Mouse (Mus musculus) MEL (cell line): Measurements from ENCODE around the gene Efcc1. TPM values are rescaled to one million over a fixed set of nuclear protein-coding genes. Genes with fewer than 3 reads are reported as not detected.

Experiments
- DNase-seq: peaks from one replicate; pipeline ENCODE4 v3.0.0; 2011; ENCODE audit warnings: low read depth, low spot score
- H3K27ac ChIP-seq: 2 replicates; pipeline ENCODE4 v1.5.1; 2012; ENCODE audit warnings: low read depth, mild to moderate bottlenecking, control low read depth, low read length, moderate library complexity; ENCODE audit not compliant: control insufficient read depth
- H3K27me3 ChIP-seq, 2 experiments: fragments of 150-350 bp in 1 of 2; sonication (generic) in 1 of 2; 2 replicates each; pipeline ENCODE4 v1.6.1; 2012; ENCODE audit warnings: low read length in 2 of 2, mild to moderate bottlenecking in 2 of 2, improper control_type of control experiment in 1 of 2, moderate library complexity in 1 of 2; ENCODE audit not compliant: insufficient read depth in 2 of 2, control insufficient read depth in 1 of 2
- H3K36me3 ChIP-seq, 2 experiments: 2 replicates each; pipeline ENCODE4 v1.6.1; 2012 to 2014; ENCODE audit warnings: low read length in 2 of 2, improper control_type of control experiment in 1 of 2, inconsistent platforms in 1 of 2, mild to moderate bottlenecking in 1 of 2; ENCODE audit not compliant: insufficient read depth in 2 of 2, control insufficient read depth in 1 of 2
- H3K4me1 ChIP-seq, 2 experiments: fragments of 150-350 bp in 1 of 2; sonication (generic) in 1 of 2; 2 replicates each; pipeline ENCODE4 v1.6.1; 2012; ENCODE audit warnings: low read length in 2 of 2, improper control_type of control experiment in 1 of 2, mild to moderate bottlenecking in 1 of 2; ENCODE audit not compliant: insufficient read depth in 2 of 2, control insufficient read depth in 1 of 2
- H3K4me3 ChIP-seq, 2 experiments: fragments of 150-350 bp in 1 of 2; sonication (generic) in 1 of 2; 2 replicates each; pipeline ENCODE4 v1.5.1; 2012; ENCODE audit warnings: low read depth in 2 of 2, low read length in 2 of 2, mild to moderate bottlenecking in 2 of 2, moderate library complexity in 2 of 2, control low read depth in 1 of 2, improper control_type of control experiment in 1 of 2; ENCODE audit not compliant: control insufficient read depth in 1 of 2, insufficient read depth in 1 of 2
- H3K79me2 ChIP-seq: 2 replicates; pipeline ENCODE4 v1.6.1; 2012; ENCODE audit warnings: mild to moderate bottlenecking, low read length, moderate library complexity; ENCODE audit not compliant: control insufficient read depth, poor library complexity, insufficient read depth
- H3K9ac ChIP-seq: 2 replicates; pipeline ENCODE4 v1.6.1; 2012; ENCODE audit warnings: low read depth, mild to moderate bottlenecking, control low read depth, low read length, moderate library complexity; ENCODE audit not compliant: control insufficient read depth, poor library complexity, severe bottlenecking
- H3K9me3 ChIP-seq: fragments of 150-350 bp; sonication (generic); replicated peaks from 2 replicates; pipeline ENCODE4 v1.6.1; 2012; ENCODE audit warnings: mild to moderate bottlenecking, low read length, improper control_type of control experiment, moderate library complexity; ENCODE audit not compliant: insufficient read depth
- CHD2 ChIP-seq: IDR thresholded peaks from 2 replicates; pipeline ENCODE4 v1.6.1; 2011; ENCODE audit warnings: low read length, improper control_type of control experiment
- CTCF ChIP-seq, 3 experiments: IDR thresholded peaks in 2 of 3; conservative IDR thresholded peaks in 1 of 3; 2 replicates each; pipeline ENCODE4 v1.5.1; 2011 to 2012; ENCODE audit warnings: low read length in 3 of 3, low read depth in 2 of 3, mild to moderate bottlenecking in 2 of 3, improper control_type of control experiment in 1 of 3, inconsistent platforms in 1 of 3, mixed read lengths in 1 of 3, moderate library complexity in 1 of 3; ENCODE audit not compliant: control insufficient read depth in 1 of 3, insufficient read depth in 1 of 3, poor library complexity in 1 of 3, severe bottlenecking in 1 of 3
- E2F4 ChIP-seq: IDR thresholded peaks from 2 replicates; pipeline ENCODE4 v1.6.1; 2011; ENCODE audit warnings: low read depth, low read length, improper control_type of control experiment, borderline replicate concordance
- ELF1 ChIP-seq: IDR thresholded peaks from 2 replicates; pipeline ENCODE4 v1.6.1; 2014; ENCODE audit warnings: low read depth, mild to moderate bottlenecking, inconsistent platforms, low read length, improper control_type of control experiment, moderate library complexity
- EP300 ChIP-seq, 2 experiments: IDR thresholded peaks; 2 replicates each; pipeline ENCODE4 v1.6.1; 2011; ENCODE audit warnings: improper control_type of control experiment in 2 of 2, low read length in 2 of 2, low read depth in 1 of 2, mild to moderate bottlenecking in 1 of 2
- GABPA ChIP-seq: IDR thresholded peaks from 2 replicates; pipeline ENCODE4 v1.6.1; 2012; ENCODE audit warnings: low read depth, mild to moderate bottlenecking, inconsistent platforms, low read length, improper control_type of control experiment, moderate library complexity
- GATA1 ChIP-seq: IDR thresholded peaks from 2 replicates; pipeline ENCODE4 v1.6.1; 2011; ENCODE audit warnings: low read depth, low read length, improper control_type of control experiment
- JUND ChIP-seq: IDR thresholded peaks from 2 replicates; pipeline ENCODE4 v1.6.1; 2011; ENCODE audit warnings: low read depth, mild to moderate bottlenecking, improper control_type of control experiment, low read length
- KAT2A ChIP-seq: conservative IDR thresholded peaks from 2 replicates; pipeline ENCODE4 v1.6.1; 2012; ENCODE audit warnings: low read depth, low read length, improper control_type of control experiment, inconsistent platforms
- MAX ChIP-seq: IDR thresholded peaks from 2 replicates; pipeline ENCODE4 v1.6.1; 2011; ENCODE audit warnings: low read length, improper control_type of control experiment
- MAZ ChIP-seq: IDR thresholded peaks from 2 replicates; pipeline ENCODE4 v1.6.1; 2012; ENCODE audit warnings: low read depth, mild to moderate bottlenecking, inconsistent platforms, low read length, improper control_type of control experiment
- MEF2A ChIP-seq: IDR thresholded peaks from 2 replicates; pipeline ENCODE4 v1.6.1; 2014; ENCODE audit warnings: low read depth, mild to moderate bottlenecking, inconsistent platforms, low read length, improper control_type of control experiment; ENCODE audit not compliant: poor library complexity, insufficient replicate concordance, severe bottlenecking; ENCODE audit errors: extremely low read depth
- MXI1 ChIP-seq: IDR thresholded peaks from 2 replicates; pipeline ENCODE4 v1.6.1; 2011; ENCODE audit warnings: mild to moderate bottlenecking, low read depth, low read length, improper control_type of control experiment
- MYB ChIP-seq: IDR thresholded peaks from 2 replicates; pipeline ENCODE4 v1.6.1; 2011; ENCODE audit warnings: mild to moderate bottlenecking, low read depth, low read length, improper control_type of control experiment
- NELFE ChIP-seq: IDR thresholded peaks from 2 replicates; pipeline ENCODE4 v1.6.1; 2011; ENCODE audit warnings: low read depth, low read length, improper control_type of control experiment
- NRF1 ChIP-seq: IDR thresholded peaks from 2 replicates; pipeline ENCODE4 v1.6.1; 2014; ENCODE audit warnings: low read depth, mild to moderate bottlenecking, inconsistent platforms, low read length, improper control_type of control experiment, moderate library complexity; ENCODE audit not compliant: poor library complexity, insufficient read depth, severe bottlenecking
- POLR2A ChIP-seq, 2 experiments: IDR thresholded peaks; 2 replicates each; pipeline ENCODE4 v1.6.1; 2011 to 2012; ENCODE audit warnings: low read length in 2 of 2, mild to moderate bottlenecking in 2 of 2, control low read depth in 1 of 2, improper control_type of control experiment in 1 of 2, low read depth in 1 of 2, moderate library complexity in 1 of 2; ENCODE audit not compliant: control insufficient read depth in 1 of 2, insufficient read depth in 1 of 2, poor library complexity in 1 of 2
- POLR2AphosphoS2 ChIP-seq: IDR thresholded peaks from 2 replicates; pipeline ENCODE4 v1.6.1; 2011; ENCODE audit warnings: low read length, improper control_type of control experiment
- POLR2AphosphoS5 ChIP-seq: IDR thresholded peaks from 2 replicates; pipeline ENCODE4 v1.6.1; 2012; ENCODE audit warnings: low read depth, borderline replicate concordance, mild to moderate bottlenecking, inconsistent platforms, low read length, moderate library complexity, mixed read lengths
- SMC3 ChIP-seq: IDR thresholded peaks from 2 replicates; pipeline ENCODE4 v1.6.1; 2011; ENCODE audit warnings: low read depth, low read length, improper control_type of control experiment
- TAL1 ChIP-seq: IDR thresholded peaks from 2 replicates; pipeline ENCODE4 v1.6.1; 2012; ENCODE audit warnings: mild to moderate bottlenecking, inconsistent platforms, low read length, moderate library complexity, mixed read lengths
- TCF12 ChIP-seq: IDR thresholded peaks from 2 replicates; pipeline ENCODE4 v1.6.1; 2014; ENCODE audit warnings: low read depth, mild to moderate bottlenecking, inconsistent platforms, low read length, improper control_type of control experiment, moderate library complexity
- UBTF ChIP-seq: IDR thresholded peaks from 2 replicates; pipeline ENCODE4 v1.6.1; 2012; ENCODE audit warnings: low read depth, mild to moderate bottlenecking, inconsistent platforms, low read length, improper control_type of control experiment, moderate library complexity, borderline replicate concordance; ENCODE audit not compliant: insufficient read depth
- USF1 ChIP-seq: IDR thresholded peaks from 2 replicates; pipeline ENCODE4 v1.6.1; 2014; ENCODE audit warnings: low read depth, mild to moderate bottlenecking, inconsistent platforms, low read length, improper control_type of control experiment, moderate library complexity
- USF2 ChIP-seq, 2 experiments: IDR thresholded peaks; 2 replicates each; pipeline ENCODE4 v1.6.1; 2011 to 2012; ENCODE audit warnings: improper control_type of control experiment in 2 of 2, low read length in 2 of 2, borderline replicate concordance in 1 of 2, inconsistent platforms in 1 of 2, low read depth in 1 of 2, mild to moderate bottlenecking in 1 of 2; ENCODE audit not compliant: insufficient read depth in 1 of 2
- ZC3H11A ChIP-seq: IDR thresholded peaks from 2 replicates; pipeline ENCODE4 v1.6.1; 2012; ENCODE audit warnings: low read depth, mild to moderate bottlenecking, inconsistent platforms, low read length, improper control_type of control experiment
- ZKSCAN1 ChIP-seq: IDR thresholded peaks from 2 replicates; pipeline ENCODE4 v1.6.1; 2012; ENCODE audit warnings: low read depth, mild to moderate bottlenecking, inconsistent platforms, low read length, improper control_type of control experiment, moderate library complexity
- ZMIZ1 ChIP-seq: IDR thresholded peaks from 2 replicates; pipeline ENCODE4 v1.6.1; 2012; ENCODE audit warnings: low read depth, mild to moderate bottlenecking, inconsistent platforms, low read length, improper control_type of control experiment, moderate library complexity
- polyA plus RNA-seq, 2 experiments: library from polyadenylated mRNA; stranded (reverse) in 1 of 2; unstranded in 1 of 2; fragments of >175 nt in 1 of 2; fragments of >200 nt in 1 of 2; gene quantifications; 2 replicates each; pipeline versions ENCODE4 v1.2.1 to v1.2.4; 2012; ENCODE audit warnings: low replicate concordance in 2 of 2, low read depth in 1 of 2; ENCODE audit not compliant: insufficient read length in 2 of 2, insufficient read depth in 1 of 2, missing spikeins in 1 of 2
- total RNA-seq: library from RNA; depleted of rRNA; stranded (reverse); fragments of 300-350 nt; gene quantifications from 2 replicates; pipeline ENCODE4 v1.2.3, GENCODE M21; 2012

Gene Efcc1
- total and polyA plus RNA-seq, 3 experiments: 0.27 to 1.2 TPM; not detected in 1

GRCm38 (mm10) chr6:87733131-87733930, 2.7 kb downstream of the Efcc1 start:
- no peak for DNase-seq
- Histone ChIP-seq H3K4me3 (no peak overlapping the region), H3K9me3 (no peaks in the 10 kb centered on the region), H3K27ac (no peak overlapping the region), H3K27me3 (no peaks in the 10 kb centered on the region; a peak in 2 of 4 replicates), H3K9ac (no peak overlapping the region), H3K36me3 (no peaks in the 10 kb centered on the region), H3K79me2 (no peaks in the 10 kb centered on the region), H3K4me1 (no peaks in the 10 kb centered on the region)
- TF ChIP-seq CHD2: no peak
- no peak for TF ChIP-seq SMC3
- no peak for TF ChIP-seq MXI1
- TF ChIP-seq NRF1: no peak
- TF ChIP-seq E2F4: no peak
- no peak for TF ChIP-seq GABPA
- no peak for TF ChIP-seq NELFE
- no peak for TF ChIP-seq ZMIZ1
- TF ChIP-seq USF2 (IDR thresholded peaks at IDR 0.05; ENCODE audit: borderline replicate concordance in 1 of 2, insufficient read depth in 1 of 2, low read depth in 1 of 2, low read length in 2 of 2): no peak
- TF ChIP-seq MEF2A: no peak
- TF ChIP-seq POLR2AphosphoS2: no peak
- TF ChIP-seq JUND: no peak
- TF ChIP-seq CTCF (IDR thresholded peaks at IDR 0.05 in 2 of 3, conservative IDR thresholded peaks at IDR 0.05 in 1 of 3; ENCODE audit: control insufficient read depth in 1 of 3, insufficient read depth in 1 of 3, low read depth in 2 of 3, low read length in 3 of 3, poor library complexity in 1 of 3, severe bottlenecking in 1 of 3): no peak
- no peak for TF ChIP-seq MAZ
- TF ChIP-seq POLR2AphosphoS5: no peak
- no peak for TF ChIP-seq ZC3H11A
- TF ChIP-seq EP300 (IDR thresholded peaks at IDR 0.05; ENCODE audit: low read depth in 1 of 2, low read length in 2 of 2): no peak
- no peak for TF ChIP-seq UBTF
- TF ChIP-seq MYB: no peak

GRCm38 (mm10) chr6:87734136-87734535, 3.5 kb downstream of the Efcc1 start:
- no peaks in the 10 kb centered on the region for H3K9me3 ChIP-seq
- H3K36me3 ChIP-seq: no peaks in the 10 kb centered on the region
- H3K9ac ChIP-seq: no peak overlapping the region
- no peaks in the 10 kb centered on the region for H3K4me1 ChIP-seq
- H3K27me3 ChIP-seq: no peaks in the 10 kb centered on the region; a peak in 2 of 4 replicates
- TF ChIP-seq POLR2AphosphoS5 (no peak), TCF12 (no peak), GATA1 (no peak), USF1 (no peak), MXI1 (no peak), MAX (no peak), NELFE (no peak), GABPA (no peak), ZKSCAN1 (no peak), MYB (no peak), ZMIZ1 (no peak), ELF1 (no peak), POLR2AphosphoS2 (no peak), TAL1 (no peak), KAT2A (no peak), POLR2A (IDR thresholded peaks at IDR 0.05; ENCODE audit: control insufficient read depth in 1 of 2, insufficient read depth in 1 of 2, low read depth in 1 of 2, low read length in 2 of 2, poor library complexity in 1 of 2) (no peak), SMC3 (no peak), E2F4 (no peak)
- no peak for DNase-seq
- H3K27ac ChIP-seq: no peak overlapping the region
- no peak overlapping the region for H3K4me3 ChIP-seq
- no peaks in the 10 kb centered on the region for H3K79me2 ChIP-seq
